Mouse (Mus musculus) olfactory bulb, adult 2 months (tissue): ENCODE measurements at regions not wholly inside any gene's neighbourhood (a gene's known extent, or its start where the extent isn't known, plus 50 kb on each side); places are given as distances from the start of the nearest gene placed in this dataset.

Source experiments
- CTCF ChIP-seq: fragments of 200-500 bp; IDR thresholded peaks from 2 replicates; pipeline ENCODE4 v1.5.1; 2012; ENCODE audit warnings: low read depth, mild to moderate bottlenecking, low read length, moderate library complexity; ENCODE audit not compliant: insufficient read depth
- POLR2A ChIP-seq: fragments of 200-500 bp; IDR thresholded peaks from 2 replicates; pipeline ENCODE4 v1.6.1; 2012; ENCODE audit warnings: mild to moderate bottlenecking, low read depth, low read length, moderate library complexity; ENCODE audit not compliant: insufficient read depth

- TF ChIP-seq CTCF (no peak), POLR2A (no peak)
Measured at GRCm38 (mm10) chr13:101483816-101484215, 284.2 kb downstream of the Pik3r1 start.
